Mouse (Mus musculus): Measurements from ENCODE around the gene Efnb1.

The Efnb1 gene

DNA sequence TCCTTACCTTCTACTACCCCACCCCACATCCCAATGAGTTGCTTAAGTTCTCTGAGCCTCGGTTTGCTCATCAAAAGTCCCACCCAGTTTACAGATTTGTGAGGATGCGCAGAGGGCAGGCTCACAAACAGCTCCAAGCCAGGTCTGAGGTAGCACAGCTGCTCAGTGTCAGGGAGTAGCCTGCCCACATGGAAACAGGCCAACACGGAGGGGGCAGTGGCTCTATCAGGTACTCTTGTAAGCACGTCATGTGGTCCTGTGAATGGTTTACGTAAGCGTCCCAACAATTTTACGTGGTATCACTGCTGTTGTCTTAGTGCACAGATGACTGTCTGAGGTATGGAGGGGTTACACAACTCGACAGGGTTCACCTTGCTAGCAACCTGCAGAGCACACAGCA is 23.1 kb downstream of the Efnb1 start:
- no peak for DNase-seq

DNA sequence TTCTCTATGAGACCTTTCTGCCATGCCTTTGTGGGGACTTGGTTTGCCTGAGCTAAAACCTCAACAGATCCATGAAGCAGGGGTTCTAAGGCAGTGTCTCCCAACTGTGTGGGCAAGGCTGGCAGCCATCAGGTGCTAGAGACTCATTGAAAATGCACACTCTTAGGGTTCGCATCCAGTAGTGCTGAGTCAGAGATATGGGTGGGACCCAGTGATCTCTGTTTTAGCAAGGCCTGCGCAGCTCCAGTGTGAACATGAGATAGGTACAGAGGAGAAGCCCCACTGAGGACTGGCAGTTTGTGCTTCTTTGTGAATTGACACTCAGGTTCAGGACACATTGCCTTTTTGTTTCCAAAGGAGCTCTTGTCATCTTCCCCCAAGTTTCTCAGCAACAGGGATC is 28.2 kb downstream of the Efnb1 start:
- no peak for DNase-seq

DNA sequence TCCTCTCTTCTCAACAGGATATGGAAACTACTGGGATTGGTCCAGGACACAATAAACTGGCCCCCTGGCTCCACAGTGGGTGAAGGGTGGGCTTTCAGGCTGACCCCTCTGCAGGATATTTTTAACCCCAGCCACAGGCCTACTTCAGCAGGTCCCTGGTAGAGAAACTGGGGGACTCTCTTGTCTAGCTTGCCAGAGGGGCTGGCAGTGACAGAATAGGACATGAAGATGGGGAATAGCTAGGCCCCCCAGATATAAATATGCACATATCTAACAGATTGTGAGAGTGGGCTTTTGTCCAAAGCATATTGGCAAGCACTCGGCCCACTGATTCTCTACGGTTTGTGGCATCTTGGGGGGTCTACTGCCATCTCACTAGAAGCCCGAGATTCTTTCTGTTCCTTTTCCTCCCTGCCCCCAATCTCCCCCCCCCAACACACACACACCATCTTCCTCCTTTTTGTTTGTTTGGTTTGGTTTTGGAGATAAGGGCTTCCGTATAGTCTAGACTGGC is 29.0 kb downstream of the Efnb1 start:
- DNase-seq: no peak

DNA sequence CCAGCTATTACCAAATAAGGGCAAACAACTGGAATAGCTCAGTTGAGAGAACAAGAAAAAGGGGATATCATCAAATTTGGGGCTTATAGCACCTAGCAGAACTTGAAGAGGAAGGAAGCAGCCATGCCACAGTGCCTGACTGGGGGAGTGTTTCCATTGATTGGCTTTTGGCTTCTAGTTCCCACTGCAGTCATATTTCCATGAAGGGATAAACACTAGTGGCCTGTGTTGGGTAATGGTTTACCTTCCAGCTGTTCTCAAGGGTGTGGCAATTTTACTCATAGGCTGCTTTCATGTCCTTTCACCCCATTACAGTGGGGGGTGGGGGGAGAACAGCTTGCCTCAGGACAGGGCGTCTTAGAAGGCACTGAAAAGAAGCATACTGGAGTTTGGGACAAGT is 31.1 kb downstream of the Efnb1 start:
- DNase-seq: no peak

DNA sequence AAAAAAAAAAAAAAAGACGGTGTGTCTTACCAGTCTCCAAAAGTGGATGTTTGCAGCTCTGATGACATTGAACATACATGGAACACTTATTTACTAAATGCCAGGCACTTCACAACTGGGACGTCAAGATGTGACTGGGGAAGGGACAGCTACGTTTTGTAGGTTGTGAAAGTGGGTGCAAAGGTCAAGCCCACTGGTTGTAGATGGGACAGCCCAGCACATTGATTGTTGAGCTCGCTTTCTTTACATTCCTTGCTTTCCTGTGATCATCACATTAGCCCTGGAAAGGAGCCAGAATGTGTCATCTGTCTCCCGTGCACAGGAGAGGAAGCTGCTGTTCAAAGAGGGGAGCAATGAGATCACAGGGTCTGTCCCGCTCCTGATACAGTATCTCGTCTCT is 31.6 kb downstream of the Efnb1 start:
- no peak for DNase-seq

DNA sequence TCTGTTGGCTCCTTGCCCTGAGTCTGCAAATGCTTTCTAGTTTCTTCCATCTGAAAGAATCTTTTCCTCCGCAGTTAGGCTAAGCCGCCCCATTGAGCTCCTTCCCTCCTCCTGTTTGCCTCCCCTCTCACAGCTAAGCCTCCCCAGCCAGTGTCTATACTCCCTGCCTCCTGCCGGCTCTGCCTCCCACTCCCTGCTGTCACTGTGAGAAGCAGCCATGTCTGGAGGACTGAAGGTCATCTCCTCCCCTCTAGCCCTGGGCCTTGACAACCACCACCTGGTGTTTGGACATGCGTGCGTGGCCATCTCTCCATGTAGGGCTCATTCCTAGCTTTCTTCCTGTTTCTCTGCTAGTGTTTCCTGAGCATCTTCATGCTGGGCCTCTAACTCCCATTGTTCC is 36.4 kb downstream of the Efnb1 start:
- DNase-seq: no peak

DNA sequence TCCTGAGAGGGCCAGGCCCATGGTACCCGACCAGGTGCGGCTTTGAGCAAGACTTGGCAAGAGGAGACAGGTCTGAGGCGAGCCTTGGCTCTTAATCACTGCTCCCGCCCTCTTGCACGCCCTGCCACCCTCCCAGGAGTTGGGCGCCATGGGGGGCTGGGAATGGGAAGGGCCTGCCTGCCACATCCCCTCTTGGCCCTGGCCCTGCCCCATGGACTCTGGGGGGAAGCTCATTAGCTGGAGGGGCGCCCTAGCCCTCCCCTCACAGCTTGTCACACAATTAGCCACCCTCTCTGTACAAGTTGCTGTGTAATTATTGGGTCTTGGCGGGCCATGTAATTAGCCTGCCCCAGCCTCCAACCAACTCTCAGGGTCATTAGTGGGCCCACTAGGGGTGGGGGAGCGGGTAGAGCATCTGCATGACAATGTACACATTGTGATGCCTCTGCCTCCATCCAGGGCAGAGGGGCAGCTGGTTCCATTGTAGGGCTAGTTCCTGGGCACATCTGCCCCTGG is 49.2 kb downstream of the Efnb1 start:
- DNase-seq: no peak

DNA sequence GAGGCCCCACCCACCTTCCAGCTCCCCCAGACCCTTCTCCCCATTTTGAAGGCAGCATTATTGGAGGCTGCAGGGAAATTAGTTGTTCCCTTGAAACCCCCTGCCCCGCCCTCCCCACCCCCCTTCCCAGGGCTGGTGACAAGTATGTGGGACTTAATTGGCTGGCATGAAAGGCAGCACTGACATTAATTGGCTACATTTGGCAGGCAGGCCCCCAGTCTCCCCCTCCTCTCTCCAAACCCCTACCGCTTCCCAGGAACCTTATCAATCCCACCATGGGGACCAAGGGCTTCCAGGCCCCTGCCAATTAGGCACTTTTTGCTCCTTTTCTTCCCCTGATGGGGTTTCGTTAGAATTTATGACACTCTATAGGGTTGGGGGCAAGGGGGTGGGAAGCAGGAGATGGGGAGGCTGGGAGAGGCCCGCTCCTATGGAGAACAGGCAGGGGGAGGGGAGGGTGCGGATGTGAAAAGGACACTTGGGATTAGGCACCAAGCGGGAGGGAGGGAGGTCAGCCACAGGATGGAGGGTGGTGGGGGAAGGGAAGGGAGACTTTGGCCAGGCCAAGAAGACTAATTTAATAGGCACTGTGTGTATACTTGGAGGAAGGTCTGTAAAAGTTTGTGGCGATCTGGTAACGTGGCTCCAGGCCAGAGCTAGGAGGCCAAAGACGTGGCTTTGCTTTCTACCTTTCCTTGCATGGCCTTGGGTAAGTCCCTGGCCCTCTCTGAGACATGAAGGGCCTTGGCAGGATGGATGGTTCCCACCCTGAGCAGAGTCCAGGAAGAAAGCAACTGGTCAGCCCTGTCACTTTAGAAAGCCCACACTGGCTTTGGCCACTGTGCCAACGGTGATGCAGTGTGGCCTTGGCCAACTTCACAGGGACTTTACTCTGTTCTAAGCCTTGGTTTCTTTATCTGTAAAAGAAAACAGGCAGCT is 50.8 kb downstream of the Efnb1 start:
- DNase-seq: no peak

DNA sequence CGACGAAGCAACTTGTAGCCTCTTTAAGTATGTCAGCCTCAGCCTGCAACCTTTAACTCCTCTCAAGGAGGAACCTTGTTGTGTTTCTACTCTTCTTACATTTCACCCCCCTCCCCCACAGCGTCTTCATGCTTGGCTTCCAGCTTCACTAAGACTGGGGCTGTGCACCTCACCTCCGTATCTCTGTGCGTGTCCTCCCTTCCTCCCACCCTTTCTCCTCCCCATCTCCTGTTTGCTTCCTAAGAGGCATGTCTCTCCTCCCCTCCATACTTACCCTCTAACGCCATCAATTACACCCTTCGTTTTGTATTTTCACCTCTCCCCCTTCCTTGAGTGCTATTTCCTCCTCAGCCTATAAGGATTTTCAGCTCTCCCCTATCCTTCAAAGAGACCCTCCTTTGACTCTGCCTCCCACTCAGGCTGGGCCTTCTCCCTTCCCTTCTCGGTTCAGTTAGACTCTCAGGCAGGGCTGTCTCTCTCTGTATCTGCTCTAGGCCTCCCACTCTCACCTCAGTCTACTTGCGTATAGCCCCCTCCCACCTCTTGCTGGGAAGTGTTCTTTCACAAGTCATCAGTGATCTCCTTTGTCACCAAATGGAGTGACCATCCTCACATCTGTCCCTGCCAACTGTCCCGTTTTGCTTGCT is 55.6 kb downstream of the Efnb1 start:
- no peak for DNase-seq

DNA sequence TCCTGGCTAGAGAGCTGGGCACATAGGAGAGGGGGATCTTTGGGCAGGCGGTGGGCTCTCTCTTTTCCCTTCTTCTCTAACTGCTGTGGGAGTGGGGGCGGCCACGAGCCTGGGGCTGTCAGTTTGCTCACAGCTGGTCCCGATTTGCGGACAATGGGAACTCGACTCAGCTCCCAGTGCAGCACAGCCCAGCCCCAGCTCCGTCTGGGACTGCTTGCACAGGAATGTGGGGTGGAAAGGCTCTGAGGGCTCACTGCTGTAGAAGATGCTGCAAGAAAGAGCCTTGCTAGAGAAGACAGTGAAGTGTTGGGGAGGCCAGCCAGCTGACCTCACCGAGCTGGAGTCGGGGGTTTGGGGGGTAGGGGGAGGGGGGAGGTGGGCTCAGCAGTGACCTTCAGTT is 61.0 kb downstream of the Efnb1 start:
- no peak for DNase-seq

DNA sequence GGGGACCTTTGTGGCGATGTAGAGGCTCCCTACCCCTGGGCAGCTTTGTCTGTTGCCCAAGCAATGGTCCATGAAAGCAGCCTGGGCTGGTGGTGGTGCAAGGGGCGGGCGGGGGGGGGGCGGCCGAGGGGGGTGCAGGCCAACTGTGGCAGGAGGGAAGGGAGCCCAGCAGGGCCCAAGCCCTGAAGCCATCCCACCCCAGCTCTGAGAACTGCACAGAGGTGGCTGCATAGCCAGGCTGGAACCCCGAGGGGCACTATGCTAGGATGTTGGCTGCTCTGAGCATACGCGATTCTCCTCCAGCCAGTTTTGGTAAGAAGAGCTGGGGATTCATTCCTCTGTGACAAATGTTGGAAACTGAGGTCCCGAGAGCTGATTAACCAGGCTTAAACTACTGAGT is 62.6 kb downstream of the Efnb1 start:
- DNase-seq: no peak

All from cerebellum, adult 9-10 months (tissue).